Mouse (Mus musculus): ENCODE results near the gene Prdx1. TPM values are rescaled to one million over a fixed set of nuclear protein-coding genes. Genes with fewer than 3 reads are reported as not detected.

Prdx1 gene
- polyA plus RNA-seq, 1 experiment from 2014 or later, result 1,503 TPM

DNA sequence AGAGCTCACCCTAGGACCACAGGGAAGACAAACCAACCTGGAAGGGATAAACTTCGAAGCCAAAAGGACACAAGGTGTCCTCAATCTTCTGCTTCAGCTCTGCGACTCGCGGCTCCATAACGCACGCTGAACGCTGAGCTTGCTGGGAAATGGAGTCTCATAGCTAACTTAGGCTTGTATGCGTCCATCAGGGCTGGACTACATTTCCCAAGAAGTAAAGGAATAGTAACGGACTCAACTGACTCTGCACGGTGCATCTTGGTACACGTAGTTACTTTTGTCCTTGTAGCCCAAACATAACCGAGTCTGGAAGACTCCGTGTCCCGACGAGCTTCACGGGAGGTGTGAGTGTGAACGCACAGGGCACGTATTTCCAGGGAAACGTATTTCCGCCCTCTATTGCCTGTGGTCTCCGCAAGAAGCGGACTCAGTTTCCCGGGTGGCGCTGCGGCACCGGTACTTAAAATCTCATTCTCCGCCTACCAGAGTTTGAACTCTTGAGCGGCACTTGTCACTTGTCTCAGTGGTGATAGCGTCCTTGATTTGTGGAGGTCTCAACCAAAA, 22.9 kb downstream of the Prdx1 start, which contains the start of the genes Mmachc and Ccdc163:
Gene Mmachc, minus strand, starts transcription at position 206 of the 564 bp plus-strand sequence.
Gene Ccdc163, plus strand, starts transcription at position 309 of the 564 bp plus-strand sequence.
- no peaks in the 10 kb centered on the region for H3K9me3 ChIP-seq (ENCODE audit: control insufficient read depth, low read length)
- H3K27ac ChIP-seq (ENCODE audit: low read depth, low read length), result no peak within 1 kb of the TSS
- ATAC-seq (ENCODE audit: low FRiP score, low TSS enrichment), result peak; percentile 98
- no peaks in the 10 kb centered on the region for H3K27me3 ChIP-seq (ENCODE audit: control insufficient read depth, insufficient read depth, low read length)
- under 1% methylated on average over 29 of the region's 29 CpGs for WGBS
- H3K9ac ChIP-seq (ENCODE audit: low read depth, low read length), result peak within 1 kb of the TSS; percentile 65
- peaks cover 5% of the 10 kb centered on the region for H3K36me3 ChIP-seq (ENCODE audit: control insufficient read depth, insufficient read depth, low read length)
- 0 out of 2 replicates have a peak, but pooled peaks cover 6% of the 10 kb centered on the region for H3K4me1 ChIP-seq (ENCODE audit: control insufficient read depth, insufficient read depth, low read length)
- peak within 1 kb of the TSS; percentile 64 for H3K4me2 ChIP-seq (replicated peaks; ENCODE audit: low read depth, low read length)
- H3K4me3 ChIP-seq (ENCODE audit: low read length), result peak within 1 kb of the TSS; percentile 69

DNA sequence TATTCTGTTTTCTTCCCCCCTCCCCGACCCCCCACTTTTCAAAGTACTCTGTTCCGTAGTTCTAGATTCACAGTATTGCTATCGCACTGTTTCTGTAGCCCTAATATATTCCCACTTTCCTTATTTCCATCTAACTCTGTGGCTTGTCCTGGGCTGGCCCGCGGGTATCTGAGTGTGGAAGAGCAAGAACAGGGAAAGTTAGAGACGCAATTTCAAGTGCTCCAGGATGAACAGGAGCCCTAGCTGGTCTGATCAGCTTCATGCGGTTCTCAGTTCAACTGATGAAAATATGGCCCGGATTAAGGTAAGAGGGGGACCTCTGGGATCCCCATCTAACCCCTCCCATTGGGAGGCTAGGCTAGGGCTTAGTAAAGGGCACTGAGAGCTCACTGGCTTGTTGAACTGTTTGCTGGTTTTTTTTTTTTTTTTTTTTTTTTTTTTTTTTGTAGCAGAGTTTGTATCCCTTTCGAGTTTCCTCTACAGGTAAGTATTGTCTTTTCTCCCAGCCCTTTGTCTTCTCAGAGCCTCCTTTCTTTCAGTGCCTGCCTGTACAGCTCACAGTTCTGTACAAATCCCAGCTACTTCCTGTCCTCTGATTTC, 23.5 kb downstream of the Prdx1 start:
- H3K27me3 ChIP-seq (ENCODE audit: control insufficient read depth, insufficient read depth, low read length), result no peaks in the 10 kb centered on the region
- no peaks in the 10 kb centered on the region for H3K9me3 ChIP-seq (ENCODE audit: control insufficient read depth, low read length)
- WGBS, result 5% methylated on average over 9 of the region's 9 CpGs
- peaks cover 3% of the 10 kb centered on the region; the same call in 1 of the 2 replicates for H3K36me3 ChIP-seq (ENCODE audit: control insufficient read depth, insufficient read depth, low read length)
- peak overlapping the region; percentile 59 for H3K4me2 ChIP-seq (replicated peaks; ENCODE audit: low read depth, low read length)
- peak overlapping the region; percentile 55; the same call in 1 of the 2 replicates for H3K9ac ChIP-seq (ENCODE audit: low read depth, low read length)
- no peak overlapping the region for H3K27ac ChIP-seq (ENCODE audit: low read depth, low read length)
- 0 out of 2 replicates have a peak, but pooled peaks cover 6% of the 10 kb centered on the region for H3K4me1 ChIP-seq (ENCODE audit: control insufficient read depth, insufficient read depth, low read length)
- H3K4me3 ChIP-seq (ENCODE audit: low read length), result peak overlapping the region; percentile 69
- ATAC-seq (ENCODE audit: low FRiP score, low TSS enrichment), result peak; percentile 5; the same call in 1 of the 2 replicates

DNA sequence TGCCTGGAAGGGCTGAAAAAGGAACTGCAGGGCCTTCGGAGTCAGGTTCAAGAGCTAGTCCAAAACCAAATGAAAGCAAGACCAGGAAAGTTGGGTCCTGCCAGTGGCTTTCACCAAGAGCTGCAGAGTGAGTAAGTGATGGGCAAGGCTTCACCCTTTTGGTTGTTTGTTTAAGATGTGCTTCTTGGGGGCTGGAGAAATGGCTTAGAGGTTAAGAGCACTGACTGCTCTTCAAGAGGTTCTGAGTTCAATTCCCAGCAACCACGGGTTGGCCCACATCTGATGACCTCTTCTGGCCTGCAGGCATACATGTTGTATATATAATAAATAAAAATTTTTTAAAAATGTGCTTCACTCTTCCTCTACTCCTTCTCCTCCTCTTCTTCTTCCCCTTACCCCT, 24.8 kb downstream of the Prdx1 start:
- 0 out of 2 replicates have a peak, but pooled peaks cover 6% of the 10 kb centered on the region for H3K4me1 ChIP-seq (ENCODE audit: control insufficient read depth, insufficient read depth, low read length)
- H3K27ac ChIP-seq (ENCODE audit: low read depth, low read length), result no peak overlapping the region
- H3K9me3 ChIP-seq (ENCODE audit: control insufficient read depth, low read length), result no peaks in the 10 kb centered on the region
- no peaks in the 10 kb centered on the region for H3K27me3 ChIP-seq (ENCODE audit: control insufficient read depth, insufficient read depth, low read length)
- H3K36me3 ChIP-seq (ENCODE audit: control insufficient read depth, insufficient read depth, low read length), result peaks cover 7% of the 10 kb centered on the region; the same call in 1 of the 2 replicates
- no peak overlapping the region for H3K4me2 ChIP-seq (replicated peaks; ENCODE audit: low read depth, low read length)
- no peak overlapping the region for H3K9ac ChIP-seq (ENCODE audit: low read depth, low read length)
- WGBS, result 94% methylated on average over 2 of the region's 2 CpGs
- H3K4me3 ChIP-seq (ENCODE audit: low read length), result no peak overlapping the region
- no peak for ATAC-seq (ENCODE audit: low FRiP score, low TSS enrichment)

DNA sequence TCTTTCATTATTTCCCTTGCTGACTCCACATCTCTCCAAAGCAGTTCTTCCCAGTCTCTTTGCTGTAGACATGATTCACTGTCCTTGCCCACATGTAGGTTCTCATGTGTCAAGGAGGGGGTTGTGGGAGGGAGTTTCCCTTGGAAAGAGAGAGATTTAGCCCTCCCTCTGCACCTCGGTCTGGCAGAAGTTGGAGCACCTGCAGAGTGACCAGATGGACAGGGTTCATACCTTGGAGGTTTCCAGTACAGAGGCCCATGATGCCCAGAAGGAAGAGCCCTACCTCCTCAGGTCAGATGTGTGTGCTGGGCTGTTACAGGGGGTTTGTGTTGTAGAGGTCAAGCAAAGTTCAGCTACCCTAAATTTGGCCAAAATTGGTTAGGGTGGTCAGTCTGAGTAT, 27.2 kb downstream of the Prdx1 start:
- Histone ChIP-seq H3K9me3 (ENCODE audit: control insufficient read depth, low read length) (no peaks in the 10 kb centered on the region), H3K36me3 (ENCODE audit: control insufficient read depth, insufficient read depth, low read length) (peaks cover 10% of the 10 kb centered on the region; the same call in 1 of the 2 replicates), H3K27me3 (ENCODE audit: control insufficient read depth, insufficient read depth, low read length) (no peaks in the 10 kb centered on the region), H3K4me1 (ENCODE audit: control insufficient read depth, insufficient read depth, low read length) (0 out of 2 replicates have a peak, but pooled peaks cover 2% of the 10 kb centered on the region), H3K4me3 (ENCODE audit: low read length) (no peak overlapping the region), H3K27ac (ENCODE audit: low read depth, low read length) (no peak overlapping the region), H3K4me2 (replicated peaks; ENCODE audit: low read depth, low read length) (no peak overlapping the region), H3K9ac (ENCODE audit: low read depth, low read length) (no peak overlapping the region)
- WGBS, result 43% methylated on average over 1 of the region's 1 CpGs
- ATAC-seq (ENCODE audit: low FRiP score, low TSS enrichment), result no peak

DNA sequence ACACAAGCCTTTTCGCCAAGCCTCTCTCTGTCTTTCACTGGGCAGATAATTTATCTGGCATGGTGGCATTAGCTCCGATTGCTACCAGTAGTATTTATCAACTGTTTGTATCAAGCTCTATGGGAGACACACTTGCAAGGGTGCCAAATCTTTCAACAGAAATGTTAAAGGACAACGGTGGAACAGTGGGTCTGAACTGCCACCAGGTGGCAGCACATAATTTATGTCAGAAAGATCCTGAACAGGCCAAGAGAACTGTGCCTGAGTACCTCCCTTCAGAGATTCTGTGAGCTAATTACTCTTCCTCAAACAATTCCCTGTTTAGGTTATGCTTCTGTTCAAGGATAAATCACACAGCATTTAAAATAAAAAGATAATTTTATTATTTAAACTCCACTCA, 34.1 kb downstream of the Prdx1 start:
- no peaks in the 10 kb centered on the region; the same call in 1 of the 2 replicates for H3K4me1 ChIP-seq (ENCODE audit: control insufficient read depth, insufficient read depth, low read length)
- no peaks in the 10 kb centered on the region for H3K9me3 ChIP-seq (ENCODE audit: control insufficient read depth, low read length)
- H3K27ac ChIP-seq (ENCODE audit: low read depth, low read length), result no peak overlapping the region
- WGBS, result 27% methylated on average over 3 of the region's 3 CpGs
- no peak overlapping the region for H3K4me3 ChIP-seq (ENCODE audit: low read length)
- H3K9ac ChIP-seq (ENCODE audit: low read depth, low read length), result no peak overlapping the region
- H3K27me3 ChIP-seq (ENCODE audit: control insufficient read depth, insufficient read depth, low read length), result no peaks in the 10 kb centered on the region
- ATAC-seq (ENCODE audit: low FRiP score, low TSS enrichment), result no peak
- H3K4me2 ChIP-seq (replicated peaks; ENCODE audit: low read depth, low read length), result no peak overlapping the region
- H3K36me3 ChIP-seq (ENCODE audit: control insufficient read depth, insufficient read depth, low read length), result peaks cover 7% of the 10 kb centered on the region; the same call in 1 of the 2 replicates

DNA sequence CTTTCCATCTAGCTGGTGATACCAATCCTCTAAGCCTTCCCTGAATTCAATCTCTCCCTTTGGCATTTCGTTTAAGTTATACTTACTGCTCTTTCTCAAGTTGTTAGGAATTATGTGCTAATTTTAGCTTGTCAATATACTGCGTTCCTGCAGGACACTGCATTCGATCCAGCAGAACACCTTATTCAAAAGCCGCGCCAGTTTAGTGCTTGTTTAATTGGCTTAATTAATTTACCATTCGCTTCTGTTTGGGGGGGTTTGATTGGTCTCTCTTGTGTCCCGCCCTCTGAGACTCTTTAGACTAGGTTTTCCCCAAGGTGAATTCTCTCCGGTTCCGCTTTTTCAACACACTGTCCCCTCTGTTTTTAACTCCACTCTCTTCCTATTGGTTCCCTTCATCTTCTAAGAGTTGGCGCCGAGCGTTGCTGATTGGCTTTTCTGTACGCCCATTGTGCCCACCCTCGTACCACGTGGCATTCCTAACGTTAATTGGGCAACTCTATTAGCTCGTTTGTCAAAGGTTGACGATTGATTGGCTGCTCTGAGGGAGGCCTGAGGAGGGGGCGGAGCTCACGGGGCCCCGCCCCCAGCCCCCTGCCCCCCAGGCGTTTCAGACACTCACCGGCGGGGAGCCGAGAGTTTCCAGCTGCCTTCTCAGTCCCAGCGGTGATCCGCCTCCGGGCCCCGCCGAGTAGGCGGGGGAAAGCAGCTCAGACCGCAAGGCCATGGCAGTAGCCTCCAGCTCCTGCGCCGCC, 35.2 kb downstream of the Prdx1 start, which contains the start of gene Tesk2:
Gene Tesk2, plus strand, starts transcription at position 606 of the 755 bp plus-strand sequence.
- peak within 1 kb of the TSS; percentile 65 for H3K4me2 ChIP-seq (replicated peaks; ENCODE audit: low read depth, low read length)
- ATAC-seq (ENCODE audit: low FRiP score, low TSS enrichment), result peak; percentile 97
- no peaks in the 10 kb centered on the region for H3K9me3 ChIP-seq (ENCODE audit: control insufficient read depth, low read length)
- H3K9ac ChIP-seq (ENCODE audit: low read depth, low read length), result peak within 1 kb of the TSS; percentile 74
- no peaks in the 10 kb centered on the region; the same call in 1 of the 2 replicates for H3K4me1 ChIP-seq (ENCODE audit: control insufficient read depth, insufficient read depth, low read length)
- H3K27me3 ChIP-seq (ENCODE audit: control insufficient read depth, insufficient read depth, low read length), result no peaks in the 10 kb centered on the region
- under 1% methylated on average over 34 of the region's 34 CpGs for WGBS
- H3K4me3 ChIP-seq (ENCODE audit: low read length), result peak within 1 kb of the TSS; percentile 62
- no peaks in the 10 kb centered on the region; the same call in 1 of the 2 replicates for H3K36me3 ChIP-seq (ENCODE audit: control insufficient read depth, insufficient read depth, low read length)
- peak within 1 kb of the TSS; percentile 51 for H3K27ac ChIP-seq (ENCODE audit: low read depth, low read length)

DNA sequence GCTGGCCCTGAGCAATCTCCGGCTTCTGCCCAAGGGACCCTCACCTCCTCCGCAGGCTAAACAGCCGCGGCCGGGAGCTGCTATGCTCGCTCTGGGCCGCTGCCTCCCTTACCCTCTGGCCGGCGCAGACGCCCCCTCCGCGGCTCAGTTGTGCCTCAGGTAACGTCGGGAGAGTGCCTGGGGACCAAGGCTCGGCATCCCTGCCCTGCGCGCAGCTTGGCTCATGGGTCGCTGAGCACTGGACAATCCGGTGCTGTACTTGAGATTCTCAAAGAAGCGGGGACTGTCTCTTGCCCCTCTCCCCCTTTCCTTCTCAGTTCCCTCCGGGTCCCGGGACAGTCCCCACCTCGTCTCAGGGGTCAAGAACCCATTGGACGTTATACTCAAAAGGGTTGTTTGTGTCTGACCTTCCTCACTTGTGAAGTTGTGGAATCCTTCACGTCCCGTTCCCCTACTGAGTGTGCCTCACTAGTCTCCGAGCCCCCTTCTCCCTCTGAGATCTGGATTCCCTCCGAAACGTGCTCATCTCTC, 35.8 kb downstream of the Prdx1 start:
- WGBS, result 0% methylated on average over 28 of the region's 29 CpGs
- Histone ChIP-seq H3K4me3 (ENCODE audit: low read length) (peak overlapping the region; percentile 62), H3K9ac (ENCODE audit: low read depth, low read length) (peak overlapping the region; percentile 74), H3K4me1 (ENCODE audit: control insufficient read depth, insufficient read depth, low read length) (no peaks in the 10 kb centered on the region; the same call in 1 of the 2 replicates), H3K27me3 (ENCODE audit: control insufficient read depth, insufficient read depth, low read length) (no peaks in the 10 kb centered on the region), H3K27ac (ENCODE audit: low read depth, low read length) (peak overlapping the region; percentile 51), H3K4me2 (replicated peaks; ENCODE audit: low read depth, low read length) (peak overlapping the region; percentile 65), H3K36me3 (ENCODE audit: control insufficient read depth, insufficient read depth, low read length) (no peaks in the 10 kb centered on the region), H3K9me3 (ENCODE audit: control insufficient read depth, low read length) (no peaks in the 10 kb centered on the region)
- no peak for ATAC-seq (ENCODE audit: low FRiP score, low TSS enrichment)

DNA sequence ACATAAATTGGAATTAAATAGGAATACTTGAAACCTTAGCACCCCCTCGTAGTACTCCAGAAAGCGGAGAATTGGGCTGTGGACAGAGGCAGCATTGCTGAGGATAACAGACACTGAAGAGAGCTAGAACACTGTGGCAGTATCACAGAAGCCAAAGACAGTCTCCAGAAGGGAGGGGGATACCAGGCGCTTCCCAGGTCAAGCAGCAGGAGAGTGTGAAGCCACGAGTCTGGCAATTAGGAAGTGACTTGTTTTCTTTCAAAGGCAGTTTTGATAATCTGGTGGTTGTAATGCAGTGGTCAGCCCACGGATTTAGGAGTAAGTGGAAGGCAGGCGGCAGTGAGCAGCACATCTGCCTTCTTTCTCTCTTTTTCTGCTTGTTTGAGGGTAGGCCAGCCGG, 36.9 kb downstream of the Prdx1 start:
- H3K27ac ChIP-seq (ENCODE audit: low read depth, low read length), result no peak overlapping the region
- no peak overlapping the region; the same call in 1 of the 2 replicates for H3K4me2 ChIP-seq (replicated peaks; ENCODE audit: low read depth, low read length)
- H3K9ac ChIP-seq (ENCODE audit: low read depth, low read length), result 0 out of 2 replicates have a peak overlapping the region, but pooled peaks have one; percentile 3
- H3K9me3 ChIP-seq (ENCODE audit: control insufficient read depth, low read length), result no peaks in the 10 kb centered on the region
- H3K27me3 ChIP-seq (ENCODE audit: control insufficient read depth, insufficient read depth, low read length), result no peaks in the 10 kb centered on the region
- no peaks in the 10 kb centered on the region for H3K36me3 ChIP-seq (ENCODE audit: control insufficient read depth, insufficient read depth, low read length)
- ATAC-seq (ENCODE audit: low FRiP score, low TSS enrichment), result no peak
- 40% methylated on average over 7 of the region's 7 CpGs for WGBS
- H3K4me3 ChIP-seq (ENCODE audit: low read length), result no peak overlapping the region
- H3K4me1 ChIP-seq (ENCODE audit: control insufficient read depth, insufficient read depth, low read length), result no peaks in the 10 kb centered on the region; the same call in 1 of the 2 replicates
